Mouse (Mus musculus) thymus, adult 2 months (tissue): ENCODE measurements around the gene Hist2h2ab.

Experiments
- CTCF ChIP-seq: fragments of 200-500 bp; IDR thresholded peaks from 2 replicates; pipeline ENCODE4 v1.5.1; 2012; ENCODE audit warnings: mild to moderate bottlenecking, control low read depth, low read length, moderate library complexity, borderline replicate concordance; ENCODE audit not compliant: control insufficient read depth, poor library complexity, insufficient read depth; ENCODE audit errors: extremely low read depth
- POLR2A ChIP-seq: fragments of 200-500 bp; IDR thresholded peaks from 2 replicates; pipeline ENCODE4 v1.6.1; 2012; ENCODE audit warnings: mild to moderate bottlenecking, low read length, control low read depth, moderate library complexity; ENCODE audit not compliant: control insufficient read depth, poor library complexity, insufficient read depth; ENCODE audit errors: extremely low read depth

GRCm38 (mm10) chr3:96182382-96182776 is 37.3 kb upstream of the Hist2h2ab start:
- TF ChIP-seq CTCF, result no peak
- TF ChIP-seq POLR2A, result no peak
